Mouse (Mus musculus) 3T3-L1 (cell line): Measurements from ENCODE around the gene Zfp36.
"Not testable (repeated sequence)": the region's sequence is repeated elsewhere in the genome, so short reads cannot be mapped to it uniquely, and the experiment has no call there.

Source experiments
- DNase-seq: peaks from one replicate; pipeline ENCODE4 v3.0.0-alpha.2; 2015; ENCODE audit warnings: low read depth, low spot score

The Zfp36 gene

GRCm38 (mm10) chr7:28380237-28381016, at the start of gene Zfp36:
Zfp36 (minus strand) TSS chr7:28380253.
- DNase-seq = no peak

DNA sequence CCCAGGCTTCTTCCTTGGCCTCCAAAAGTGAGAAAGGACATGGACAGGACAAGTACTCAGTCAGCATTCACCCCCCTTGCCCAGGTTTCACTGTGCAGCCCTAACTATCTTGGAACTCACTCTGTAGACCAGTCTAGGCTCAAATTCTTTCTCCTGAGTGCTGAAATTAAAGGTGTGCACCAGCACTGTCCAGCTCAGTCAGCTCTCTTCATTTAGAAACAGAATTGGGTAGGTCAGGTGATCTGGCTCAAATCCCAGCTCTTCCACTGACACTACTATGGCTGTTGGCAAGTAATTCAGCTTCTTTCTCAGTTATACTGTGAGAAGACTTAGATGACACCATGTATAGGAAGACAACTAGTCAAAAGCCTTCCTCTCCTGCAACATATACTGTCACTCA, 47.7 kb upstream of the Zfp36 start:
- DNase-seq = no peak

- no peak for DNase-seq
Observed at GRCm38 (mm10) chr7:28423018-28423417, 43.0 kb upstream of the Zfp36 start.

GRCm38 (mm10) chr7:28419416-28419815, 39.4 kb upstream of the Zfp36 start:
- DNase-seq = peak; percentile 35

GRCm38 (mm10) chr7:28418096-28418670, 38.1 kb upstream of the Zfp36 start:
- DNase-seq = peak; percentile 94

GRCm38 (mm10) chr7:28417368-28417767, 37.3 kb upstream of the Zfp36 start:
- DNase-seq = peak; percentile 76

- DNase-seq = no peak
Observed at GRCm38 (mm10) chr7:28412826-28413225, 32.8 kb upstream of the Zfp36 start.

DNA sequence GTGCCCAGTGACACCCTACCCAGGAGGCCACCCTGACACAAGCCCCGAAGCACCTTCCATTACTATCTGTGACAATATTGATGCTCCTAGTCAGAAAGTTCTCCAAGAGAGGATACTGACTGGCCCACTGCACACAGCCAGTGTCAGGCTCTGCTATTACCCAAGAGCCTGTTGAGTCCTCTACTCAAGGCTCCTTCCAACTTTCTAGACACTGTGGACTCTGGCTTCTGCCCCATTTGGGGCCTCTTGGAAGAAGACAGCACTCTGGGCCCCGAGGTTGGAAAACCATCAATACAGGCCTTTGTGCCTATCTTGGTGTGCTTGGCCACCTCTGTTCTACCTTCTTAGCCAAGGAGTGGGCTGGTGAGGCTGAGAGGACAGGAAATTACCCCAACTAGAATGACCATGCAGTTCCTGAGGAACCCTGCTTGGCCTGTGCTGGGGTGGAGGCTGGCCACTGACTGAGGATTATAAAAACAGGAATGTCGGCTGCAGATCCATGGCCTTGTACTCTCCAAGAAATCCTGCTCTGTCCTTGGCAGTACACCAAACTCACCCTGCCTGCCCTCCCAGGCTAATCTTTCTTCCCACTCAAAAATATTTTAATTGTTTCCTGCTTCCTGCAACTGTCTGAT, 30.9 kb upstream of the Zfp36 start:
- no peak for DNase-seq

GRCm38 (mm10) chr7:28401942-28402341, 21.9 kb upstream of the Zfp36 start:
- DNase-seq = no peak

GRCm38 (mm10) chr7:28401030-28401429, 21.0 kb upstream of the Zfp36 start:
- DNase-seq = no peak

DNA sequence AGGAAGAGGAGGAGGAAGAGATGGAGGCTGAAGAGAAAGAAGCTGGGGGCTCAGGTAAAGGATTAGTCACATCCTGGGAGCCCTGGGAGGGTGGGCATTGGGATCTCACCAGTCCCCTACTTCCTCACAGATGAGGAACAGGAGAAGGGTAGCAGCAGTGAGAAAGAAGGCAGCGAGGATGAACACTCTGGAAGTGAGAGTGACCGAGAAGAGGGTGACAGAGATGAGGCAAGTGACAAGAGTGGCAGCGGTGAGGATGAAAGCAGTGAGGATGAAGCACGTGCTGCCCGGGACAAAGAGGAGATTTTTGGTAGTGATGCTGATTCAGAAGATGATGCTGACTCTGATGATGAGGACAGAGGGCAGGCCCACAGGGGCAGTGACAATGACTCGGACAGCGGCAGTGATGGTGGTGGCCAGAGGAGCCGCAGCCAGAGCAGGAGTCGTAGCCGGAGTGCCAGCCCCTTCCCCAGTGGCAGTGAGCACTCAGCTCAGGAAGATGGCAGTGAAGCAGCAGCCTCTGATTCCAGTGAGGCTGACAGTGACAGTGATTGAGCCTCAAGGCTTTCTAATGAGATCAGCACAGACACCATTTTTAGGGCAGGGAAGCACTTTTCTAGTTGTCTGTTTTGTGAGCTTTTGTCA, 18.8 kb upstream of the Zfp36 start:
- no peak for DNase-seq

GRCm38 (mm10) chr7:28398000-28398399, 17.9 kb upstream of the Zfp36 start:
- DNase-seq = peak; percentile 78

DNA sequence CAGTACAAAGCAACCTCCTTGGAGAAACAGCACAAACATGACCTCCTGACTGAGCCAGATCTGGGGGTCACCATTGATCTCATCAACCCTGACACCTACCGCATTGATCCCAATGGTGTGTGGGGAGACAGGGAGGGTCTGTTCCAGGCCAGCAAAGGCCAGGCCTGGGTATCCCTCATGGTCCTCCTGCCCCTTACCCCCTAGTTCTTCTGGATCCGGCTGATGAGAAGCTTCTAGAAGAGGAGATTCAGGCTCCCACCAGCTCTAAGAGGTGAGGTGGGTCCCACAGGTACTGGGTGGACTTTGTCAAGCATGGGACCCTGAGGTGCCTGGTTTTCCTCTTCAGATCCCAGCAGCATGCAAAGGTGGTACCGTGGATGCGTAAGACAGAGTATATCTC, 15.4 kb upstream of the Zfp36 start:
- no peak for DNase-seq

DNA sequence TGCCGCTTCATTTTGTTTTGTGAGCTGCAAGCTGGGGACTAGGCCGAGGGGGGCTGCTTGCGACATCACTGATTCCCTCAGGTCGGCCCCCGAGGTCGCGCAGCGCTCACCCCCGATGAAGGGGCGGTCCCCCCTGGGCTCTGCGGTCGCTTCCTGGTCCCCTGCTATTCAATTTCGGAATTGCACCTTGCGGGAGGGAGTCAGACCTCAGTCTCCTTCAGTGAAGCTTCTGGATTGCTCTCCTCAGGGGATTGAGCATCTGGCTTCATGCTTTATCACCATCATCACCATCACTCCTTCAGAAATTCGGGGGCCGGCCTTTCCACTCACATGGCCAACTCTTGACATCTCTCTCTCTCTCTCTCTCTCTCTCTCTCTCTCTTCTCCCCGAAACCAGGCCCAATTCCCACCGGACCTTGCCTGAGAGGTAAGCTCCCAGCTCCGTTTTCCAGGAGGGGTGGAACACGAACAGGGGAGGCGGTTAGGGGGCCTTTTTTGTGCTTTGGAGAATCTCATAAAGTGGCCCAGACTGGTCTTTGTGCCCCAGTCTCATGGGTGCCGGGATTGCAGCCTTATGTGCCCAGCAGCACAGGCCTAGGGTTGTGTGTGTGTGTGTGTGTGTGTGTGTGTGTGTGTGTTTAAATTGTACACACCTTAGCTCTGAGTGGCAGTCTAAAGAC, 13.4 kb upstream of the Zfp36 start:
- no peak for DNase-seq

DNA sequence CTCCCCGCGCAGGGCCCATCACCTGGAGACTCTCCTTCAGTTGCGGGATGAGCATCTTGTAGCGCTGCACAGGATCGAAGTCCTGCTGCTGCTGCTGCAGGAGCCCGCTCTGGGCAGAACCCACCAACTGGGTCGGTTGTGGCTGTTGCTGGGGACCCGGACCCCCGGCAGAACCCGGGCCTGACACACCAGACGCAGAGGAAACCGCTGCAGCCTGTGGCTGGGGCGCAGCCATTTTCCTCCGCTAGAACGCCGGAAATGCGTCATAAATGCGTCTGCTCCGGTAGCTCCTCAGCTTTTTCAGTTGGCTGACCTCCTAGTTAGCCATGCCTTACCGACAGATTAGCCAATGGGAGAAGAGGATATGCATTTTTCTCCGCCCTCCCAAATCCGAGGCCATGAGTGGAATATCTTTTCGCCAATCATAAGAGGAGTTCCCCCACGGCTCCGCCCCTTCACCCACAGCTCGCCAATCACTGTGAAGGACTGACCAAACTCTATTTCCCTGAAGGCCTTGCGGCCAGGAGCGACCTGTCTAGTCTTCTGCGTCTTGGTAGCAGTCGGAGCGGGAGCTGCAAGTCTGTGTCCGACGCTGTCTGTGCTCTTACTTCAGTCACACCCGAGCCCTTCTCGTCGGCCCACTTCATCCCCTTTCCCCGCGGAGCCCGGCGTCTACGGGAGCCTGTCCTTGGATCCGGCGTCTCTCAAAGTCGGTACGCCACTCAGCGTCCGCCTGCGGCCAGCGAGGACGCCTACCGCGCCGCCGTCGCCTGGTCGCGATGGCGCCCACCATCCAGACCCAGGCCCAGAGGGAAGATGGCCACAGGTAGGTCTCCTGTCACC, 12.6 kb upstream of the Zfp36 start, which contains the start of the genes Med29 and Paf1:
Gene Med29 (minus strand): TSS at position 280 of the 843 bp plus-strand sequence.
Gene Paf1 (plus strand): TSS at position 523 of the 843 bp plus-strand sequence.
- peak; percentile 99 for DNase-seq

- DNase-seq = no peak
Observed at GRCm38 (mm10) chr7:28390331-28390730, 10.3 kb upstream of the Zfp36 start.

GRCm38 (mm10) chr7:28387384-28387783, 7.3 kb upstream of the Zfp36 start:
- not testable (repeated sequence) for DNase-seq

- not testable (repeated sequence) for DNase-seq
Observed at GRCm38 (mm10) chr7:28386877-28387276, 6.8 kb upstream of the Zfp36 start.

GRCm38 (mm10) chr7:28386462-28386861, 6.4 kb upstream of the Zfp36 start:
- peak; percentile 87 for DNase-seq

DNA sequence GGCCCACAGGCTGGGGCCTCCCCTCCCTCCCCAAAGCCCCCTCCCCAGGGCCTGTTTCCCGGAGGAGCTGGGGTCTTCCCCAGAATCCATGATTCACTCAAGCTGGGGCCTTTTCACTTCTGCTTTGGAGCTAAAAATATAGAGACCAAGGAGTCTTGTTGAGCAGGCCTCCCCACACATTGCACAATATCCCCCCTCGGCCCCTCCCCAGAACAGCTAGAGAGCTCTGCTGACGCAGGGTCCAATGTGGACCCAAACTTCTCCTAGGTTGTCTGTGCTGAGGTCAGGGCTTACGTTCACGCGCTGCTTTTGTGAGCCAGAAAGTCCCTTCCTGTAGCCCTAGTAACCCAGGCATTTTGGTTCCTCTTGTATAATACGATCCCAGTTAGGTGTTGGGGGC, 6.0 kb upstream of the Zfp36 start:
- DNase-seq = no peak

GRCm38 (mm10) chr7:28385196-28385595, 5.1 kb upstream of the Zfp36 start:
- no peak for DNase-seq
